Mouse (Mus musculus): ENCODE data around the gene Isyna1. TPM values are rescaled to one million over a fixed set of nuclear protein-coding genes. Genes with fewer than 3 reads are reported as not detected.

The Isyna1 gene
- polyA plus RNA-seq, 1 experiment: 102 TPM

GRCm38 (mm10) chr8:70607898-70608748 lies 13.9 kb downstream of the Isyna1 start:
- DNase-seq: no peak
- WGBS: 1% methylated on average over 84 of the region's 84 CpGs

GRCm38 (mm10) chr8:70608749-70609367 lies 14.7 kb downstream of the Isyna1 start, which contains the start of gene Ssbp4:
TSS of gene Ssbp4 (minus strand) at chr8:70608872.
- DNase-seq: no peak
- no peak for TF ChIP-seq CTCF (IDR thresholded peaks at IDR 0.05; ENCODE audit: insufficient read depth, low read length)
- no peak for TF ChIP-seq POLR2A (IDR thresholded peaks at IDR 0.05; ENCODE audit: borderline replicate concordance, extremely low read depth, low read depth, low read length)
- Histone ChIP-seq H3K4me3 (replicated peaks; ENCODE audit: extremely low read depth, low read depth, low read length) (peak within 1 kb of the TSS; percentile 91), H3K4me1 (ENCODE audit: control insufficient read depth, insufficient read depth, low read length) (peaks cover 19% of the 10 kb centered on the region)
- WGBS: 3% methylated on average over 26 of the region's 26 CpGs

More at GRCm38 (mm10) chr8:70607898-70608748, 13.9 kb downstream of the Isyna1 start:
- TF ChIP-seq POLR2A (IDR thresholded peaks at IDR 0.05; ENCODE audit: borderline replicate concordance, extremely low read depth, low read depth, low read length): 0 out of 2 replicates have a peak, but pooled peaks have one; percentile 29
- no peak for TF ChIP-seq CTCF (IDR thresholded peaks at IDR 0.05; ENCODE audit: insufficient read depth, low read length)
- Histone ChIP-seq H3K4me3 (replicated peaks; ENCODE audit: extremely low read depth, low read depth, low read length) (peak overlapping the region; percentile 91), H3K4me1 (ENCODE audit: control insufficient read depth, insufficient read depth, low read length) (peaks cover 19% of the 10 kb centered on the region)

- peak; percentile 80 for DNase-seq
- Histone ChIP-seq H3K4me1 (ENCODE audit: control insufficient read depth, insufficient read depth, low read length) (peaks cover 19% of the 10 kb centered on the region), H3K4me3 (replicated peaks; ENCODE audit: extremely low read depth, low read depth, low read length) (peak overlapping the region; percentile 74)
- no peak for TF ChIP-seq CTCF (IDR thresholded peaks at IDR 0.05; ENCODE audit: insufficient read depth, low read length)
- peak; percentile 83 for TF ChIP-seq POLR2A (IDR thresholded peaks at IDR 0.05; ENCODE audit: borderline replicate concordance, extremely low read depth, low read depth, low read length)
- under 1% methylated on average over 37 of the region's 39 CpGs for WGBS
Observed at GRCm38 (mm10) chr8:70609368-70609848, 15.2 kb downstream of the Isyna1 start.

GRCm38 (mm10) chr8:70609849-70610795 lies 15.9 kb downstream of the Isyna1 start:
- WGBS: under 1% methylated on average over 44 of the region's 45 CpGs
- H3K4me1 ChIP-seq (ENCODE audit: control insufficient read depth, insufficient read depth, low read length): peaks cover 19% of the 10 kb centered on the region
- peak; percentile 82 for DNase-seq
- TF ChIP-seq POLR2A (IDR thresholded peaks at IDR 0.05; ENCODE audit: borderline replicate concordance, extremely low read depth, low read depth, low read length) (peak; percentile 88; the same call in 1 of the 2 replicates), CTCF (IDR thresholded peaks at IDR 0.05; ENCODE audit: insufficient read depth, low read length) (no peak)
- peak overlapping the region; percentile 74 for H3K4me3 ChIP-seq (replicated peaks; ENCODE audit: extremely low read depth, low read depth, low read length)

- Histone ChIP-seq H3K4me3 (replicated peaks; ENCODE audit: extremely low read depth, low read depth, low read length) (peak overlapping the region; percentile 62), H3K4me1 (ENCODE audit: control insufficient read depth, insufficient read depth, low read length) (peaks cover 19% of the 10 kb centered on the region)
- under 1% methylated on average over 54 of the region's 54 CpGs for WGBS
- peak; percentile 61 for TF ChIP-seq CTCF (IDR thresholded peaks at IDR 0.05; ENCODE audit: insufficient read depth, low read length)
- peak; percentile 33; the same call in 1 of the 2 replicates for TF ChIP-seq POLR2A (IDR thresholded peaks at IDR 0.05; ENCODE audit: borderline replicate concordance, extremely low read depth, low read depth, low read length)
- peak; percentile 87 for DNase-seq
Observed at GRCm38 (mm10) chr8:70610796-70611771, 16.9 kb downstream of the Isyna1 start.

- 1% methylated on average over 6 of the region's 6 CpGs for WGBS
- peaks cover 19% of the 10 kb centered on the region for H3K4me1 ChIP-seq (ENCODE audit: control insufficient read depth, insufficient read depth, low read length)
- peak overlapping the region; percentile 48 for H3K4me3 ChIP-seq (replicated peaks; ENCODE audit: extremely low read depth, low read depth, low read length)
- peak; percentile 93 for DNase-seq
- TF ChIP-seq POLR2A (IDR thresholded peaks at IDR 0.05; ENCODE audit: borderline replicate concordance, extremely low read depth, low read depth, low read length): no peak
- peak; percentile 94 for TF ChIP-seq CTCF (IDR thresholded peaks at IDR 0.05; ENCODE audit: insufficient read depth, low read length)
Observed at GRCm38 (mm10) chr8:70611849-70612248, 17.7 kb downstream of the Isyna1 start.

- 18% methylated on average over 1 of the region's 1 CpGs for WGBS
- H3K4me1 ChIP-seq (ENCODE audit: control insufficient read depth, insufficient read depth, low read length): peaks cover 11% of the 10 kb centered on the region
- TF ChIP-seq CTCF (IDR thresholded peaks at IDR 0.05; ENCODE audit: insufficient read depth, low read length): no peak
- TF ChIP-seq POLR2A (IDR thresholded peaks at IDR 0.05; ENCODE audit: borderline replicate concordance, extremely low read depth, low read depth, low read length): no peak
- H3K4me3 ChIP-seq (replicated peaks; ENCODE audit: extremely low read depth, low read depth, low read length): no peak overlapping the region
- no peak for DNase-seq
Observed at GRCm38 (mm10) chr8:70613763-70614162, 19.6 kb downstream of the Isyna1 start.

GRCm38 (mm10) chr8:70614469-70614868 lies 20.3 kb downstream of the Isyna1 start:
- DNase-seq: no peak
- Histone ChIP-seq H3K4me1 (ENCODE audit: control insufficient read depth, insufficient read depth, low read length) (peaks cover 7% of the 10 kb centered on the region), H3K4me3 (replicated peaks; ENCODE audit: extremely low read depth, low read depth, low read length) (no peak overlapping the region)
- TF ChIP-seq CTCF (IDR thresholded peaks at IDR 0.05; ENCODE audit: insufficient read depth, low read length) (no peak), POLR2A (IDR thresholded peaks at IDR 0.05; ENCODE audit: borderline replicate concordance, extremely low read depth, low read depth, low read length) (no peak)
- WGBS: 43% methylated on average over 5 of the region's 5 CpGs
